Mouse (Mus musculus) spleen, adult 2 months (tissue): ENCODE results near the gene Ccl12.

Experiments used
- CTCF ChIP-seq: fragments of 200-500 bp; IDR thresholded peaks from 2 replicates; pipeline ENCODE4 v1.5.1; 2011; ENCODE audit warnings: mild to moderate bottlenecking, inconsistent platforms; ENCODE audit not compliant: insufficient read depth, insufficient read length, insufficient replicate concordance; ENCODE audit errors: extremely low read depth
- POLR2A ChIP-seq: fragments of 200-500 bp; IDR thresholded peaks from 2 replicates; pipeline ENCODE4 v1.6.1; 2011; ENCODE audit warnings: low read depth, low read length, inconsistent platforms

GRCm38 (mm10) chr11:82101529-82101928, at the start of gene Ccl12:
- TF ChIP-seq CTCF (no peak), POLR2A (no peak)
